Mouse (Mus musculus): ENCODE results near the gene Serping1. TPM values are rescaled to one million over a fixed set of nuclear protein-coding genes. Genes with fewer than 3 reads are reported as not detected.

Gene Serping1
- polyA plus RNA-seq (2012; rRNA removed; ENCODE audit: low replicate concordance) = 771 and 792 TPM in 2 replicates

DNA sequence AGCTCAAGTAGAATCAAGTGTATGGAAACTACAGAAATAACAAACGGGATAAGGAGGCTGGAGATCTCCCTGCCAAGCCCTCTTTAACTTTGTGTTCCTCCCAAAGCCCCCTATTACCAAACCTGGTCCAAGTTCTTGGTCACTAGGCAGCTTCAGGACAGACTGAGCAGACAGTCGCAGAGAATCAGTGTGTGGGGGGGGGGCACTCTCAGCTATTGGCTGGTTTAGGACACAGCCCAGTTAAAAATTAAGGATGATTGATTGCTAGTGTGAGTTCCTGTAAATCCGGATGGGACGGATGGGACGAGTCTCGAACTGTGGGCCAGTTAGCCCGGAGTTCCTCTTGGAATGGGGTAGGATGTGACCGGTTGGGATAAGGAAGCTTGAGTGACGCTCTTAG lies at the start of gene Serping1:
Gene Serping1 (minus strand): TSS at position 204 of the 400 bp plus-strand sequence.

GRCm38 (mm10) chr2:84822552-84822951 lies 47.3 kb upstream of the Serping1 start, which contains the start of gene Smtnl1:
Gene Smtnl1 (minus strand): TSS chr2:84822652.

DNA sequence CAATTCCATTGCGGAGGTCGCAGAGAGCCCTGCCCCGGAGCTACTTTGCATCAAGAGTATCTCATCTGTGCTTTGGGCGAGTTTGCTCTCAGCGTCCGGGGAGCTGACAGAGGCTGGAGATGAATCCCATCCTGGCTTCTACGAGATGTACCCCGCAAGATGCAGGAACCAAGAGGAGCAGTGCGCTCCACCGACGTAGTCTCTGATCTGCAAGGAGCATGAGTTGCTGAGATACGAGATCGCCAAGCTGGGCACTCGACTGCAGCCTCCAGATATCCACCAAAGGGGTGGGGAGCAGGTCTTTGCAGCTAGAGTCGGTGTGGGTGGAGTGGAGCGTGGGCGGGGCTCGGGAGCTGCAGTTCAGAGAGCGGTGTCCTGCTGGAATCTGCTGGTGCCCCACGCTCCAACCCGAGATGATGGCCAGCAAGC lies 23.3 kb upstream of the Serping1 start, which contains the start of gene Ube2l6:
Gene Ube2l6 (plus strand): TSS at position 336 of the 429 bp plus-strand sequence.

DNA sequence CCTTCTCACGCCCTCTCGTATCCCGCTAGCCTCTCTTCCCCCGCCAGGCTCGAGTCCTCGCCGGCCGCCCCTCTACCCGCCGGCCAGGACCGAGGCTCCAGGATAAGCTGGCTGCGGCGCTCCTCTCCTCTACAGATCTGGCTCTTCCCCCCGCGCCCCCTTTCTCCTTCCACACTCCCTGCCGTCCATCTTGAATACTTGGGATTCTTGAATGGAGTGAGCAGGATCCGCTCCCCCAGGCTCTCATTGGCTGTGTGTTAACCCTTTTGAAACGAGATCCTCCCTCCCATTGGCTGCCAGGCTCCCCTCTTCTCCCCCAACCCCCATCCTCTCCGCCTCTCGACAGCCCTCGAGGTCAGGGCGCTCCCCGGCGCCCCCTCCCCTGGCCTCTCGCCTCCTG lies 31.7 kb downstream of the Serping1 start, which contains the start of gene Gm19426:
Gene Gm19426 (minus strand): TSS at position 95 of the 400 bp plus-strand sequence.

DNA sequence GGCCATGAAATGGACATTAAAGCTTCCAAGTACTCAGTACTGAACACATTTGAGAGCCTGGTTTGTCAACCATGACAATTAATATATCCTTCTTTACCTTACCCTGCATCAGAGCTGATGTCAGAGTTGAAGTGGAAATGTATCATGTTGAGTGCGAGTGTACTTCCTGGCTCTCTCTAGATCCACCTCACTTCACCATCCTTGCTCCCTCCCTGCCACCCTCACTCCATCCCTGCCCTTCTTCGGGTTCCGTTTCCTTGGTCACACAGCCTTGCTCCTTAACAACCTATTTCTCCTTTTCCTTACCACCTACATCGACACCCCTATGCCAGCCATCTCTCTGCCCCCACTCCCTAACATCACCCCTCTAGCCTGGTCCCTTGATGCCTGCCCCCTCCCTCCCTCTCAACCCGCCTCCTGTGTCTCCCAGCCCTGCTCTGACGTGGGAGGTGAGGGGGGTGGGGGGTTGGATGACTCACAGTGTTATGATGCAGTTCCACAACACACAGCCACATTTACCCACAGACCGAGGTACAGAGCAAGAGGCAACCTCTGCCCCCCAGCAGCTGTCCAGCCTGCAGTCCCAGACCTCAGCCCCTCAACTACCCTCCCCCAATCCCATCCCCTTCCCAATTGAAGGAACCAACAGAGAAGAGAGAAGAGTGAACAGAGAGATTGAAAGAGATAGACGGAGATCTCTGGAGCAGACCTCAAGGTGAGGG lies 41.5 kb downstream of the Serping1 start, which contains the start of gene Ypel4:
Gene Ypel4 (plus strand): TSS at position 480 of the 722 bp plus-strand sequence.

DNA sequence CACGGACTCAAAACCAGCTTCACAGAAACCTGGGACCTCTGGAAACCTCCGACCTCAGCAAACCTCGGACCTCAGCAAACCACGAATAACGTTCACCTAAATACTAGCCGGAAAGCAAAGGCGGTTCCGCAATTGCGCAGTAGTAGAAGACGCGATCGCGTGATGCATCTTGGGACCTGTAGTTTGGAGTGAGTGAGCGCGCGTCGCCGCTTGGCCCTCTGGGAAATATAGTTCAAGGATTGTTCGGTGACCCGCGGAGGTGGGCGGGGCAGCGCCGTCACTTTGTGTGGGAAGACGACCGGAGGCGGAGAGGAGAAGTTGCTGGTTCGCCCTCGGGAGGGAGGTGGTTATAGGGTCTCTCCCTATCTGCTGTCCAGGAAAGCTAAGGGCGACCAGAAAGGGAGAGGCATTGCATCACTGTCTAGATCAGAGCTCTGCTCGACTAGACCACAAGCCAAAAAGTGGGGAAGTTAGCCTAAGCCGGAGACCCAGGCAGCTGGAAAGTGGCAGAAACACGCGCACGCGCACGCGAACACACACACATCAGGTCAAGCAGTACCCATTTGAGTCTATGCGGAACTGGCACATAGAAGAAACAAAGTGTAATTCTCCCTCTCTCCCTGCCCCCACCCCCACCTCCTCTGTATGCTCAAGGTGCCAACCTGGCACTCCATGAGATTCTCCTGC lies 47.9 kb downstream of the Serping1 start, which contains the start of gene Clp1:
Gene Clp1 (minus strand): TSS at position 179 of the 687 bp plus-strand sequence.

Other genes with a start within 250 kb of the Serping1 start
- gene Ctnnd1, start 124.7 kb downstream of the Serping1 start, polyA plus RNA-seq (2012; rRNA removed; ENCODE audit: low replicate concordance) = 48.1 and 70.2 TPM in 2 replicates
- not detected in 2 replicates for gene Btbd18, start 116.4 kb downstream of the Serping1 start, polyA plus RNA-seq (2012; rRNA removed; ENCODE audit: low replicate concordance)
- gene Selenoh, start 104.7 kb downstream of the Serping1 start, polyA plus RNA-seq (2012; rRNA removed; ENCODE audit: low replicate concordance) = 32.7 and 68.5 TPM in 2 replicates
- not detected in 2 replicates for gene Gm28635, start 97.4 kb downstream of the Serping1 start, polyA plus RNA-seq (2012; rRNA removed; ENCODE audit: low replicate concordance)
- gene Med19, start 97.0 kb downstream of the Serping1 start, polyA plus RNA-seq (2012; rRNA removed; ENCODE audit: low replicate concordance) = 9.4 and 10.1 TPM in 2 replicates
- gene Tmx2, start 96.3 kb downstream of the Serping1 start, polyA plus RNA-seq (2012; rRNA removed; ENCODE audit: low replicate concordance) = 98.4 and 120 TPM in 2 replicates
- gene Zdhhc5, start 60.3 kb downstream of the Serping1 start, polyA plus RNA-seq (2012; rRNA removed; ENCODE audit: low replicate concordance) = 45.2 and 59.9 TPM in 2 replicates
- gene Clp1, start 48.1 kb downstream of the Serping1 start, polyA plus RNA-seq (2012; rRNA removed; ENCODE audit: low replicate concordance) = 8.0 and 15.5 TPM in 2 replicates
- 5.2 and 20.0 TPM in 2 replicates for gene Ypel4, start 41.4 kb downstream of the Serping1 start, polyA plus RNA-seq (2012; rRNA removed; ENCODE audit: low replicate concordance)
- gene Gm19426, start 31.8 kb downstream of the Serping1 start, polyA plus RNA-seq (2012; rRNA removed; ENCODE audit: low replicate concordance) = 2.5 and 6.6 TPM in 2 replicates
- gene Ube2l6, start 23.4 kb upstream of the Serping1 start, polyA plus RNA-seq (2012; rRNA removed; ENCODE audit: low replicate concordance) = 43.8 and 67.0 TPM in 2 replicates
- not detected in 2 replicates for gene Smtnl1, start 47.2 kb upstream of the Serping1 start, polyA plus RNA-seq (2012; rRNA removed; ENCODE audit: low replicate concordance)
- 62.2 and 63.0 TPM in 2 replicates for gene Timm10, start 51.6 kb upstream of the Serping1 start, polyA plus RNA-seq (2012; rRNA removed; ENCODE audit: low replicate concordance)
- gene Slc43a1, start 63.4 kb upstream of the Serping1 start, polyA plus RNA-seq (2012; rRNA removed; ENCODE audit: low replicate concordance) = 39.0 and 41.0 TPM in 2 replicates
- gene Rtn4rl2, start 111.3 kb upstream of the Serping1 start, polyA plus RNA-seq (2012; rRNA removed; ENCODE audit: low replicate concordance) = 9.8 and 12.4 TPM in 2 replicates
- gene Slc43a3, start 161.1 kb upstream of the Serping1 start, polyA plus RNA-seq (2012; rRNA removed; ENCODE audit: low replicate concordance) = 75.7 and 219 TPM in 2 replicates
- gene Prg2, start 205.0 kb upstream of the Serping1 start, polyA plus RNA-seq (2012; rRNA removed; ENCODE audit: low replicate concordance) = 0.60 and 1.3 TPM in 2 replicates
- not detected in 2 replicates for gene Prg3, start 212.8 kb upstream of the Serping1 start, polyA plus RNA-seq (2012; rRNA removed; ENCODE audit: low replicate concordance)

Data from subcutaneous adipose tissue, adult 2 months (tissue).